Mouse (Mus musculus) layer of hippocampus, postnatal 36 days (tissue): Measurements from ENCODE around the gene Pbld1. TPM values are rescaled to one million over a fixed set of nuclear protein-coding genes. Genes with fewer than 3 reads are reported as not detected.

Experiments used
- DNase-seq, 2 experiments: peaks; one replicate each; pipeline ENCODE4 v3.0.0; 2022
- total RNA-seq, 2 experiments: library from RNA; stranded (reverse); gene quantifications; 2 replicates each; pipeline ENCODE4 v1.2.3; 2021

The Pbld1 gene
- 1 to 10 TPM in 1 of 2 experiments, under 1 TPM in 1; 0.30 to 1.1 TPM for total RNA-seq

DNA sequence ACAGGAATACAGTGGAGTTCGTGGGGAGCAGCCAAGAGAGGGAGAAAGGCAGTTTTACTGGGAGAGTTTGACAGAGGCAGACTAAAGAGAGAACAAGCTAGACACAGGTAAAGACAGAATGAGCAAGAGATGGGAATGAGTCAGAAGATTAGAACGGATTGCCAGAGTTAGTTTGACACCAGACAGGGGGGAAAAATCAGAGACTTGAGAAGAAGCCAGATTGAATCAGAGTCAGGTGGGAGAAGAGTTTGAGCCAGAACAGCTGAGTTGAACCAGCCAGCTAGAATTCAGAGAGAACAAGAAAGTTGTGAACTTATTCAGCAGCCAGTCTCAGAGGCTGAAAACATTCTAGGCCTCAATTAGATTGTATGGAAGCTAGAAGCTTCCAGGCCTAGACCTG, at the start of gene Pbld1:
Pbld1 (plus strand) TSS at position 301 of the 400 bp plus-strand sequence.
- no peak for DNase-seq

DNA sequence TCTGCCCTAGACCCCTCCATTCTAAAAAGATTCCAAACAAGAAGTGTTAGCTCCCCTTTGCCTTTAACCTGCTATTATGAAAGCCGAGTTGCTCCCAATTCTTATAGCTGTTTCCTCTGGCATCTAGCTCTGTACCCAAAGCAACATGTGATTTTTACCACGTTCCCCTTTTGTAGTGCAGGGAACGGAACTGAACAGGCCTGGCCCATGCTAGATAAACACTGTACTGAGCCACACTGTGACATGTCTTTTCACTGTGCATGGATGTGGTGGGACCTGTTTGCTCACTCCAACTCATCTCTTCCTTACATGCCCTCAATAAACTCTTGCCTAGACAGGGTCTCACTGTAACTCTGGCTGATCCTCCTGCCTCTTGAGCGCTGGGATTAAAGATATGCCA, 49.7 kb upstream of the Pbld1 start:
- no peak for DNase-seq

DNA sequence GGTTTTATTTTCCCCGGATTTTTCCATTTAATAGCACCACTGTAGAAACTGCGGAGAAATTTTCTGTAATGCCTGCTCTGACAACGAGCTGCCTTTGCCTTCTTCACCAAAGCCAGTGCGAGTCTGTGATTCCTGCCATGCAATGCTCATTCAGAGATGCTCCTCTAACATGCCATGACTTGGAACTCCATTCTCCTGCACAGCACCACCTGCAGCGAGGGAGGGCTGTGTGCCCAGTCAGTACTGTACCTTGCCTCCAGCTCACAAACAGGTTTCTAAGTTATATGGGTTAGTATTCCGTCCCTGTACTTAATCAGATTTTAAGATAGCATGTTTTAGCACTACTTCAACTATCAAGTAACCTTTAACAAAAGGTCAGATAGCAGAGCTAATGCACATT, 48.4 kb upstream of the Pbld1 start:
- DNase-seq: no peak

DNA sequence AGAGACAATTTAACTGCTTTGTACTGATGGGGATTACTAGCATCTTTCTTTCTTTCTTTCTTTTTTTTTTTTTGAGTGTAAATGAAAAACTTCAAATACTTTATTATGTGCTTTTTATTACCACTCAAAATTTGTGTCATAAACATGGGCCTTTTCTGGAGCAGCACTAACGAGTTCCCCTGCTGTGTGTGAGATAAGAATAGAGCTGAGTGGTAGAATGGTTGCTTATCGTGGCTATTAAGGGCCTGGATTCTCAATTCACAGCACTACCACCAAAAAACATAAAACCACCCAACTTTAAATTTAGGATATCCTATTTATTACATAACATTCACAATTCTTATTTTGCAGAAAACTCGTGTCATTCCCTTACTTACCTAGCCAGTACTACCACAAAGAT, 46.5 kb upstream of the Pbld1 start:
- DNase-seq: no peak

DNA sequence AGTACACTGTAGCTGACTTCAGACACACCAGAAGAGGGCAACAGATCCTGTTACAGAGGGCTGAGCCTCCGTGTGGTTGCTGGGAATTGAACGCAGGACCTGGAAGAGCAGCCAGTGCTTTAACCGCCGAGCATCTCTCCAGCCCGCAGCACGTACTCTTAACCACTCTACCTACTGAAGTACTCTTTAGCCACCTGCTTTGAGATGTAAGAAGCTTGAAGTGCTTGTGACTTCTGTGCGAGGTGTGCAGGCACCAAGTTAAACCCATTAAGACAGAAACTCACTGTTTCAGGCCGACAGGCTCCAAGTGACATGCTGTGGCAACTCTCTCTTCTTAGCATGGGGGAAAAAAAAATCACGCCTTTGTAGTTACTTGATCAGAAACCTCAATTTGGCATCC, 45.8 kb upstream of the Pbld1 start:
- DNase-seq: no peak

DNA sequence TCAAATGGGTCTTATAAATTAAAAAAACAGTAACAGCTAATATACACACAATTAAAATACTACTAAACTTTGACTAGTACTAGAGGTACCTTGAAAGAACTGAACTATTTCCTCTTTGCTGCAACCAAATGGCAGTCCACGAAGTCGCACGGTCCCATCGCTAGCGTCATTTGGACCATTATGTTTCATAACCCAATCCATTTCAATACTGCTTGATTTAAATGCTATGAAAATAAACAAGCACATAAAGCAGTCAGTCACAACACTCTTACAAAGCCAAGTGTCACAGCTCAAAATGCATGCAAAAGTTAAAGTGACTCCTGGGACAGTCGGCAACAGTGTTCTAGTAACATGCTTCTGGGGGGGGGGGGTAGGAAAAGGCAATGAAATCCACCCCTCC, 40.7 kb upstream of the Pbld1 start:
- no peak for DNase-seq

DNA sequence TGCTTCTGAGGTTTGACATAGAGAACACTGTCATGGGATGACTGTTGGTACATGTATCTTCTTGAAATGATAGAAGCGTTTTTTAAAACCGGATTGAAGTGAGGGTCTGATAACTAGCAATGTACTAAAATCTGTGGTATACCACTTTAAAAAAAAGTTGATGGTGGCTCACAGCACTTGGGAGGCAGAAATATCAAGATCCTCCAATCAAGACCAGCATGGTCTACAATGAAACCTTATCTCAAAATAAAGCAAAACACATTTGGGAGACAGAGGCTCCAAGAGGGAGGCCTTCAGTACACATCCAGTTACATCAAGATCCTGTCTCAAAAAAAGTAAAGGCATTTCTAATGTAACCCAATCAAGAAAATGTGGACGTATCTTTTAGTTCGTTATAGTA, 38.3 kb upstream of the Pbld1 start:
- DNase-seq: no peak

DNA sequence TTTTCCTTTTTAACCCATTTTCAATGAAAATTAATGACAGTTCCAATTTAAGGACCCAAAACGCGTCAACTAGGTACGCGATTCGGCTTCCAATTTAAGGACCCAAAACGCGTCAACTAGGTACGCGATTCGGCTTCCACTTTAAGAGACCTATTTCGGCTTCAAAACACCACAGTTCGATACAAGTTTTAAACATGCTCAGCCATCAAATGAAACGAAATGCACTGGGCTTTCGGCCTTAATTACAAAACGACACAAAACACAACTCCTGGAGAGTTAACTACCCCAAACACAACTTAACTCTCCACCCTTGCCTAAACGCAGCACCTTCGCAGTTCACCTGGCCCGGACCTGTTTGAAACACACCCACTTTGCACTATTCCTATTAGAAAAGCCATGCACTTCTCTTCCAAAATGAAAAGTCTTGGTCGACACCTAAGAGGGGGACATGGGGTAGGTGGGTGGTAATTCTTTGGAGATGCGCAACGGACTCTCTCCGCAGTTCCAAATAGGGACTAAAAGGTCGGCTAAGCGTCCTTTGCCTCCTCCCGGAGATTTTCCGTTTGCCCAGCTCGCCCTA, 37.3 kb upstream of the Pbld1 start:
- no peak for DNase-seq

DNA sequence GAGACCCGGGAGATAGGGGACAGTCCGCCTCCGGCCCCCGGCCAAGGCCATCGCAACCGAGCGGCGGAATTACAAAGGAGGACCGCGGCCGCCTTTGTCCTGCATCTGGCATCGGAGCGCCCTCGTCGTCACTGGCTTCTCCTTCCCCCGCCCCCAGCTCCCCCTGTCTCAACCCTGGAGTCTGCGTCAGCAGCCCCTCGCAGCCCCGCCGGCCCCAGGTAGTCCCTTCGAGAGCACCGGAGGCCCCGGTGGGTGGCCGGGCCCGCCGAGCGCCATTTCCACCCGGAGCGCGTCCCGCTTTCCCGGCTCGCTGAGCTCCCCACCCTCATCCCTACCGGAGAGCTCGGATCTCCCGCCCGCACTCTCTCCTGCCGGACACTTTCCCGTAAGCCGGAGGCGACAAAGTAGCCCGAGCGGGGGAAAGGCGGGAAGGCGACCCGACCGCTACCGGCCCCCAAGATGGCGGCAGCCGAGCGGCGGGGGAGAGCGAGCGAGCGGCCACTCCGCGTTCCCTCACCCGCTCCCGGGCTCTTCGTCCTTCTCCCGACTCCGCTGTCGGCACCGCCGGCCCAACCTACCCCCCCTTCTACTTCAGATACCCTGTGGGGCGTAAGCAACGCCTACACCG, 36.7 kb upstream of the Pbld1 start:
- DNase-seq: peak; percentile 63 to 67

DNA sequence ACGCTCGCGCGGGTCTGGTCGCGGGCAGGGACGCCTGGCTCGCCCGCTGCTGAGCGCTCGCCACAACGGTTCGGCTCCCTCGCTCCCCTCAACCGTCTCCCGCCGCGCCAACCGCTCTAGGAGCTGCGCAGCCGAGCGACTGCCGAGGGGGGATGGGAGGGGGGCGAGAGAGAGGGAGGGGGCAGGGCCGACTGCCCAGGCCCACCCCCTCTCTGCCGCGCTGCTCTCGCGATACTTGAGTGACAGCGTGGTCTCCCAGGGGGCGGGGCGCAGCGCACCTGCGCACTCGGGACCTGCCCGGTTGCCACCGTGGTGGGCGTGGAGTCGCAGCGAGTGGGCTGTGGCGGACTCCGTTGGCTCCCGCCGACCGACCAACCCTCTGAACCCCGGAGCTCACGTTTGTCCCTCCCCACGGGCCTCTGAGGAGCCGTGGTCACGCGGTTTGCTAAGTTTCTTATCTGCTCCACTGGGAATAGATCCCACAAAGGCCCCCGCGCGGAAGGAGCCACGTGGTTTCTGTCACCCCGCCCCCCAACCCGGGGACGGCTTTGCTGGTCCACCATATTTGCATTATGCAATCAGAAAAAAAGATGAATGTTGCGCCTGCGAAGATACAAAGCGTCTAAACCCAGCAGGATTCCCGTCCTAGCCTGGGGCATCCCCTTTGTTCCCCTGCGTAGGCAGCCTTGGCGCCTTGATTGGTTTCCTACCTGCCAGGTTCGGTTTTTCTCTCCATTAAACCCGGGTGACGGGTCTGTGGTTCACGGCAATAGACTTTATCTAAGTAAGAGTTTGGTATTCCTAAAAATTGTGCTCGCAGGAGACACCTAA, 36.0 kb upstream of the Pbld1 start, which contains the start of the genes Hnrnph3 and Pbld2:
Hnrnph3 (minus strand) TSS at position 469 of the 831 bp plus-strand sequence.
Pbld2 (plus strand) TSS at position 567 of the 831 bp plus-strand sequence.
- peak; percentile 99 for DNase-seq

DNA sequence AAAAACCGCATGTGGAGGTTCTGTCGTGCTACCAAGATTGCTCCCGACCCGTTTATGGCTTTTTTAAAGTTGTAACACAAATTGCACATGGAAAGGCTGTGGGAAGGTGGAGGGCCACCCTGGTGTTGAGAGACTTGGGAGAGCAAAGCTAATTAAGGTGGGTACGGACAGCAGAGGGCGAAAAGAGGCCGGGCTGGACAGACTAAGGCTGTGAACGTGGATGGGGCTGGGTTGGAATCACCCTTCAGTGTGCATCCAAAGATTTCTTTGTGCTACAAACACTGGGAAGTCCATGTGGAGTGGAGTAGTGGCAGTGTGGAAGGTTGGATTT, 35.4 kb upstream of the Pbld1 start:
- DNase-seq: no peak

DNA sequence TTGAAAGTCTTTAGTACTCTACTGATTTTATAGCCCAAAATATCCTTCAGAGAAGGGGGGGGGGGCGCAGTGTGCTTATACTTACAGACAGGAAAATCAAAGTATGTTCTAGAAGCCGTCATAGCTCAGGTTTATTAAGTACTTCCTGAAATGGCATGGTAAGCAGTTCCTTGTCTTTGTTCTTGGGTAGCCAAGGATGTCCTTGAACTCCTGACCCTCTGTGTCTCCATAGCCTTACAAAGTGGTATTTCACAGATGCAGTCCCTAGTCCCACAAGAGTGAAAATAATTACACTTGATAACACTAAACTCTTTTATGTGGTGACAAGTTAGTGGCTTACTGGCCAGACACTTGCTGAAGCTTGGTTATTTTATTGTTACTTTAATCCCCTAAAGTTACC, 34.9 kb upstream of the Pbld1 start:
- DNase-seq: no peak

DNA sequence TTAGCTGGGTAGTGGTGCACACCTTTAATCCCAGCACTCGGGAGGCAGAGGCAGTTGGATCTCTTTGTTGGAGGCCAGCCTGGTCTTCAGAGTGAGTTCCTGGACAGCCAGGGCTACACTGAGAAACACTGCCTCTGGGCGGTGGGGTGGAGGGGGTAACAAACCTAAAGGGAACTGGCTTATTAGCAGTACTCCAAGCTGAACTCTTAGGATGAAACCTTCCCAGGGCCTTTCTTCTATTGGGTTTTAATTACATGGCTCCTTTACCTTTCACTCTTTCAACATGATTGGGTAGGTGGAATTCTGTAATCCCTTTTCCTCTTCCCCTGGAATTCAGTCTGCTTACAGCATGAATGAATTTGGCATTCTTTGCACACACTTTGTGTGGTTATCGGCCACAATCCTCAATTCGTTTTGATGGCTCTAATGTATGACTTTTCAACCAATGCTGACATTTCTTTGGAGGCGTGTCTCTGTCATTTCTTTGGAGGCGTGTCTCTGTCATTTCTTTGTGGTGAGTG, 34.4 kb upstream of the Pbld1 start:
- no peak for DNase-seq

DNA sequence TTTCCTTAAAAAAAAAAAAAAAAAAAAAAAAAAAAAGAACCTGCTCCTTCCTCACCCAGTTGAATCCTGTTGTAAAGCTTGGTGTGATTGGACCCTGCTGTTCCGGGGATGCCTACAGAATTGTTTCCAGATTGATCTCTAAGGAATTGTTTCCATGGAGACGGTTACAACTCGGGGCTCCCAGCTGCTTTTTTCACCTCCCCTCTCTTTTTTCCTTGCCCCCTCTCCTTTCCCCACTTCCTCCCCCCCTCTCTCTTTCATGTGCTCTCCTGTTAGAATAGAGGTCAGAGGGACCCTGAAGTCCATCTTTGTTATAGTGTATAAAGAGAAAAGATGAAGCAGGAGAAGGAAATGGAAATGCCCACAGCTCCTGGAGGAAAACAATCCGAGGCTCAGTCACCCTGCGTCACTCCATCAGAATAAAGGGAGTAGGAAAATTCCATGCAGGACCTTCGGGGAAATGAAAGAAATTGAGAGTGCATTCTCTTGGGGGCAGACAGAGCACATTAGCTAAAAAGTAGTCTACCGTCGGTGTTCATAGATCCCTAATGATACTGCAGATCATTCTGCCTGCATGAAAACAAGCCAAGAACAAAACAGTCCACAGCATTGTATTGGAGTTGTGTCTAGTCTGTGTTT, 33.7 kb upstream of the Pbld1 start:
- peak in 1 of 2 experiments; percentile 26 for DNase-seq

DNA sequence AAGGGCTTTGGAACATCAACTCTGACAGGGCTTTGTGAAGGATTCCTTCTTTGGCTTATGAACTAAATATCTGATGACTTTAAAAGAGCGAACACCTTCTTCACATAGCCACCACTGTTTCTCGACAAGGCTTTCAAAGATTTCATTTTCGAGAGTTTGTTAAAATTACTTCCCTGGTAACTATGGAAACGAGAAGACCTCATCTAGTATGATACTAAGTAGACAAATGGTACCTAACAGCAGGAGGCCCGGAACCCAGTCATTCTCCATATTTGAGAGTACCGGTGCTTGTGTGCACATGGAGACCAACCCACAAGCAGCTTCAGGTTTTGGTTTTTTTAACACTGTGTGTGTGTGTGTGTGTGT, 33.2 kb upstream of the Pbld1 start:
- DNase-seq: no peak

DNA sequence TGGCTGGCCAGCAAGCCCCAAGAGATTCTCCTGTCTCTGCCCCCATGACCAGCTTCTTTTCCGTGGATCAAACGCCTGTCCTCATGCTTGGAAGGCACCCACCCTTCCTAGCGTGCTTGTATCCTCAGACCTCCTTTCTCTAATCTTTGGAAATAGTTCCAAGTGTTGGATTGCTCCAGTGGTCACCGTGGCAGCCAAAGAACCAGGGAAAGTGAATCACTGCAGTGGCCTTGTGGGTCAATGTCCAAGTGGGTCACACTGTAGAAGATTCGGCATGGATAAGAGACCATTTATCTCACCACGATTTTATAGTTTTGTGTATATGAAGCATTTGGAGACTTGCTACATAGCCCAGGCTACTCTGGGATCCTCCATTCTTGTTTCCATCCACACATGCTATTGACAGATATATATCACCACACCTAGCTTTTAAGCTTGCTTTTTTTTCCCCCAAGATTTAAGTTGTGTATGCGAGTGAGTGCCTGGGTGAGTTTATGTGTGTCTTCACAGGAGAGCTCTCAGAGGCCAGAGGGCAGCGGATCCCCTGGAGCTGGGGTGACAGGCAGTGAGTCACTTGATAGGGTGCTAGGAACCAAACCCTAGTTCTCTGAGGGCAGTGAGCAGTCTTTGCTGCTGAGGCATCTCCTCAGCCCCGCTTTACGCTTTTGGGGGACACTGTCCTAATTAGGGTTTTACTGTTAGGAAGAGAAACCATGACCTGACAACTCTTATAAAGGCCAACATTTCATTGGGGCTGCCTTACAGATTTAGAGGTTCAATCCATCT, 32.4 kb upstream of the Pbld1 start:
- no peak for DNase-seq

DNA sequence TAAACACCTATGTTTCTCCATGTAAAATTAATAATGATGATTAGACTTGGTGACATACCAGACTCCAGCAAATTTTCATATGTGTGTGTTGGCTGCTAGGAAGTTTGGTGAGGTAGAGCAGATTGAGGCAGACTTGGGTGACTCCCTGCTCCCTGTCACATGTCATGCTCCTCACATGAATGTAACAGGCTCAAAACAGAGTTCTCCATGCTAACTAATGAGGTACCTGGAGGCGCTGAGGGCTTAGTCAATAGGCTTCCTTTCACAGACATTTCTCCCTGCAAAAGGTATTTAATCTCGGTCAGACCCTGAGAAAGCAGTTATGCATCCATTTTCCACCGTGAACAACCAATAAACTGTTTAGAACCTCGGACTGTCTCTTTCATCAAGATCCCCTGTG, 31.6 kb upstream of the Pbld1 start:
- DNase-seq: no peak

DNA sequence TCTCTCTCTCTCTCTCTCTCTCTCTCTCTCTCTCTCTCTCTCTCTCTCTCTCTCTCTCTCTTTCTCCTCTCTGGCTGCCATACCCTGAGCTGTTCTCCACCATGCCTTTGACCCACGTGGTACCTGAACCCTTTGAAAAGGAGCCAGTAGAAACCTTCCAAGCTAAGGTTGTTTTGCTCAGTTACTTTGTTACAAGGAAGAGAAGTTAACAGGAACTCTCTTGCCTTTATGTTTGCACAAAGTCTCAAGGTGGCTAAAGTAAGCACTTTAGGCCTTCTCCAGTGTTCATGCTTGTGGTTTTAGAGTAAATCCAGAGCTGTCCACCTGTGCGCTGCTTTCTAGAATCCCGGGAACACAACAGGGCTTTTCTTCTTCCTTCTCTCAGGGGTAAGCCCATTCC, 27.7 kb upstream of the Pbld1 start:
- no peak for DNase-seq

DNA sequence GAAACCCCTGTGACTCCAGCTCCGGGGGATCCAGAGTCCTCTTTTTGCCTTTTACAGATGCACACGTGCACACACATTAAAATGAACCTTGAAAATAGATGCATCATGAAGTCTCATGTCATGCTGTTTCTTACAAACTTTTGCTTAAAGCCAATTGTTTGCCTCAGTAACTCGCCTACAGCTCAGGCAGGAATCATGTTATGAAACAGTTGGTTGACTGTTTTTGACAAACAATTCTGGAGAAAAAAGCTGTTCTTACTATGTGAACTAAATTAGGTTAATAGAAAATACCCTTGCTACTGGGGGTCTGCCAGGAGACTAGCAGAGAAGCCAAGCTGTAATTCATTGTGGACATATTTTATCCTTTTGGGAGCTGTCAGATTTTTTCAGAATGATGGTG, 27.0 kb upstream of the Pbld1 start:
- DNase-seq: no peak

DNA sequence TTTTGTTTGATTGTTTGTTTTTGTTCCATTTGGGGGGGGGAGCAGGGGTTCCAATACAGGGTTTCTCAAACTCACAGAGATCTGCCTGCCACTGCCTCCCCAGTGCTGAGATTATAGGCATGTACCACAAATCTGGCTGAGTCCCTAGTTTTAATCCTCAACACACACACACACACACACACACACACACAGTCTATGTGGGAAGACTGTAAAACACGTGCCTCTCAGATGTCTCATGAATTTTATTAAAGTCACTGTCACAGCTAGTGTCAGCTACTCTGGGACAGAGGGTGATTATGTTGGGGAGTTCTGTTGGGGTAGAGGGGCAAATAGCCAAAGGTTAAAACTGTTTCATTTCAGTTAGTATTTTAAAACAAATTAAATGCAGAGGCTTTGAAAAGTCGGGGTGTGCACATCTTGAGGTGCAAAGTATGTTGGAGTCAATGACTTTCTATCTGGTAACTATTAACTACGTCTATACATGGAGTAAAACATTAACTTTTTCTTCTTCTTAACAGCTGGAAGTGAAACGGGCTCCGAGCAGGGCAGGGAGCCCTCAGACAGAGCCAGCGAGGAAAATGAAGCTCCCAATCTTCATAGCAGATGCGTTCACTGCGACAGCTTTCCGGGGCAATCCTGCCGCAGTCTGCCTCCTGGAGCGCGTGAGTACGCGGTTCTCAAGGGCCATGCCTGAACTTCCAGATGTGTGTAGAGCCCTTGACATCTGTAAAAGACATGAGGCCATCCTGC, 21.2 kb upstream of the Pbld1 start:
- DNase-seq: no peak

DNA sequence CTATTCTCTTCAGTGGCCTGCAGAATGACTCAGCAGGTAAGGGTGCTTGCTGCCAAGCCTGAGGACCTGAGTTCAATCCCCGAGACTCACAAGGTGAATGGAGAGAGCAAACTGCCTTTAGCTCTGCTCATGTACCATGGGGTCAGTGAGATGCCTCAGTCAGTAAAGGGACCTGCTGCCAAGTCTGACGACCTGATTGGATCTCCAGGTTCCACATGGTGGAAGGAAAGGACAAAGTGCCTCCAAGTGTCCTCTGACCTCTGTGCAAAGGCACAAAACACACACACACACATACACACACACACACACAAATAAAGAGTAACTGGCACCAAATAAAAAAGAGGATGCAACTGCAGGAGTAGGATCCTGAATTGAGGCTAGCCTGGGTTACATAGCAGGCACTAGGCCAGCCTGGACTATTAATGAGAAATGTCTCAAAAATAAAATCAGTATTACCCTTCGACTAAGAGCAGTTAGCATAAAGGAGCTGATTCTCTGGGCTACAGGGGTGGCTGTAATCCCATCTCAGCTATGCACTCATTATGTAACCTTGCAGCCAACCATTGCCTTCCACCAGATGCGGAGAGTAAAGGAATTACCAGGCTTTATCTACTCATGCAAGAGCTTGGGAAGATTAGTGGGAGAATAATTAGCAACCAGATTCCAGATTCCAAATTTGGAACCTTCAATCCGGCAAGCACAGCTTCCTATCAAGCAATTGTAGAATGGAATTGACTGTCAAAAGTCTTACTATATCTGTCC, 19.9 kb upstream of the Pbld1 start:
- no peak for DNase-seq
